Mouse (Mus musculus) testis, adult 2 months (tissue): ENCODE data around the gene Eefsec.

Experiments used
- CTCF ChIP-seq: fragments of 200-500 bp; IDR thresholded peaks from 2 replicates; pipeline ENCODE4 v1.5.1; 2012; ENCODE audit warnings: low read depth, mild to moderate bottlenecking, inconsistent platforms, low read length, moderate library complexity; ENCODE audit not compliant: control insufficient read depth, insufficient read depth, insufficient replicate concordance
- POLR2A ChIP-seq: fragments of 200-500 bp; IDR thresholded peaks from 2 replicates; pipeline ENCODE4 v1.6.1; 2012; ENCODE audit warnings: low read depth, mild to moderate bottlenecking, inconsistent platforms, low read length, moderate library complexity; ENCODE audit not compliant: control insufficient read depth

DNA sequence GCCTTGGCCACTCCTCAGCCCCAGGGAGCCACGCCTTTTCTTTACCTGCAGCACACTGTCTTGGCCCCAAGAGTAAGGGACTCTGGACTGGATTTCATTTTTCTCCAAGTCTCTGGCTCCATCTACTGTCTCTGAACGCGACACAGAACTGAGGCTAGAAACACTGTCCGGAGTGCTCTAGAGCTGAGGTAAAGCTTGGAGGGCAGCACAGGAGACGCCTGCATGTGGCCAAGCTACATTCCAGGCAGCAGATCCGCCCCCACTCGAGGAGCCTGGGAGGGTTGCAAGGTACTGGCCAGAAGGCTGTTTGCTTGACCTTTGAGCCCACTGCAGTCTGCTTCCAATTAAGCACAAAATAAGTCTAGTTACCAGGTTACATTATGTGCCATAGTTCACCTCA lies 124.5 kb downstream of the Eefsec start:
- no peak for TF ChIP-seq POLR2A
- no peak for TF ChIP-seq CTCF
